In the genomic region with DNA sequence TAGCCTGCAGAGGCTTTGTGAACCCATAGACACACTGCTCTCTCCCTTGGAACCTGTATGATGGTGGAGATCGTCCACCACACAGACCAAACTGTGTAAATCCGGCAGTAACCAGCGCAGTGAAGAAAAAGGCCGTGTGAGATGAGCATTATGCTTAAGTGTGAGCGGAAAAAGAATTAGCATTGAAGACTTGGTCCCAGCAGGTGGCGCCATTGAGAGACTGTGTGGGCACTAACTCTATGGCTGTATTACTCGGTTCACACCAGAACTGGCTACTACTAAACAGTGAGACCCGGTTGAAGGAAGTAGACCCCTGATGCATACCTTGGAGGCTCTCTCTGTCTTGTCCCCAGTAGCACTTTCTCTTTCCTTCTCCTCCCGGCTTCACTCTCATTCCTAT, we compare ENCODE assay signal across 10 mouse cellular contexts.
DNase-seq lines count a peak whose midpoint lies in the region; ATAC-seq and TF ChIP-seq lines count a peak whose summit lies in the region.
"Had no signal": no experiment of that assay in that cellular context is flagged by ENCODE, and none has a peak within 500 bp of the region (broad histone marks: within the 10 kb centered on the region; RNA-seq: fewer than 3 reads in every experiment).

No protein-coding gene starts in this region.

- H3K9ac ChIP-seq in forebrain, embryonic 11.5 days (ENCODE audit: low read length): no peak overlapping the region
- H3K9ac ChIP-seq in forebrain, embryonic 16.5 days (replicated peaks; ENCODE audit: low read depth, low read length): no peak overlapping the region
- H3K9ac ChIP-seq in lung, postnatal 0 days (replicated peaks; ENCODE audit: low read depth): no peak overlapping the region
- H3K9ac ChIP-seq: embryonic facial prominence, embryonic 12.5 days; neural tube, embryonic 12.5 days had no signal

- no peaks in the 10 kb centered on the region for H3K27me3 ChIP-seq in forebrain, embryonic 11.5 days (ENCODE audit: control insufficient read depth, insufficient read depth, low read length)
- no peaks in the 10 kb centered on the region for H3K27me3 ChIP-seq in forebrain, embryonic 16.5 days (replicated peaks; ENCODE audit: control insufficient read depth, insufficient read depth, low read length)
- no peaks in the 10 kb centered on the region for H3K27me3 ChIP-seq in lung, postnatal 0 days (replicated peaks; ENCODE audit: insufficient read depth, low read length)
- H3K27me3 ChIP-seq: embryonic facial prominence, embryonic 12.5 days; neural tube, embryonic 12.5 days had no signal

- H3K4me2 ChIP-seq in forebrain, embryonic 11.5 days (ENCODE audit: low read depth, low read length, severe bottlenecking): no peak overlapping the region
- H3K4me2 ChIP-seq in forebrain, embryonic 16.5 days (ENCODE audit: low read length): no peak overlapping the region
- no peak overlapping the region for H3K4me2 ChIP-seq in lung, postnatal 0 days (replicated peaks; ENCODE audit: low read depth, low read length)
- H3K4me2 ChIP-seq: embryonic facial prominence, embryonic 12.5 days; neural tube, embryonic 12.5 days had no signal

- no peak overlapping the region for H3K27ac ChIP-seq in forebrain, embryonic 11.5 days (ENCODE audit: low read depth, low read length)
- no peak overlapping the region for H3K27ac ChIP-seq in forebrain, embryonic 16.5 days (ENCODE audit: low read length)
- H3K27ac ChIP-seq in lung, postnatal 0 days (ENCODE audit: low read length): no peak overlapping the region
- H3K27ac ChIP-seq: embryonic facial prominence, embryonic 12.5 days; neural tube, embryonic 12.5 days had no signal

- peak; percentile 63 for DNase-seq in forebrain, embryonic 11.5 days (ENCODE audit: low spot score)
- DNase-seq in lung, postnatal 0 days (ENCODE audit: low spot score): peak; percentile 39
- DNase-seq in lung, postnatal 4 days: no peak
- DNase-seq in c-Kit-negative CD71-positive TER-119-positive erythroid progenitor cells, embryonic 14.5 days (ENCODE audit: low read depth, low spot score): peak; percentile 3
- peak; percentile 7 for DNase-seq in lung, postnatal 36 days
- DNase-seq in cerebellum, postnatal 25 days: no peak
- DNase-seq in yolk sac, embryonic 10.5 days (ENCODE audit: low spot score): no peak

- peak; percentile 63 for TF ChIP-seq CTCF in lung, postnatal 0 days (IDR thresholded peaks at IDR 0.05)

- no peak for ATAC-seq in forebrain, embryonic 11.5 days (replicated peaks; ENCODE audit: low FRiP score)
- ATAC-seq in forebrain, embryonic 16.5 days: no peak
- ATAC-seq in lung, postnatal 0 days: no peak

- no peaks in the 10 kb centered on the region; the same call in 1 of the 2 replicates for H3K4me1 ChIP-seq in forebrain, embryonic 11.5 days (replicated peaks; ENCODE audit: control insufficient read depth, insufficient read depth, low read length)
- no peaks in the 10 kb centered on the region for H3K4me1 ChIP-seq in forebrain, embryonic 16.5 days (replicated peaks; ENCODE audit: control insufficient read depth, insufficient read depth, low read length)
- no peaks in the 10 kb centered on the region for H3K4me1 ChIP-seq in lung, postnatal 0 days (ENCODE audit: insufficient read depth, low read depth, low read length)
- H3K4me1 ChIP-seq: embryonic facial prominence, embryonic 12.5 days; neural tube, embryonic 12.5 days had no signal

- WGBS in forebrain, embryonic 11.5 days: 56% methylated on average over 9 of the region's 9 CpGs
- 60% methylated on average over 9 of the region's 9 CpGs for WGBS in forebrain, embryonic 16.5 days
- WGBS in lung, postnatal 0 days: 58% methylated on average over 9 of the region's 9 CpGs

- H3K36me3 ChIP-seq in forebrain, embryonic 11.5 days (ENCODE audit: control insufficient read depth, insufficient read depth, low read length): no peaks in the 10 kb centered on the region
- no peaks in the 10 kb centered on the region for H3K36me3 ChIP-seq in forebrain, embryonic 16.5 days (ENCODE audit: control insufficient read depth, insufficient read depth)
- H3K36me3 ChIP-seq in lung, postnatal 0 days (ENCODE audit: insufficient read depth, low read length): no peaks in the 10 kb centered on the region
- H3K36me3 ChIP-seq: embryonic facial prominence, embryonic 12.5 days; neural tube, embryonic 12.5 days had no signal

- H3K4me3 ChIP-seq in forebrain, embryonic 11.5 days (ENCODE audit: low read depth, low read length): no peak overlapping the region
- no peak overlapping the region for H3K4me3 ChIP-seq in forebrain, embryonic 16.5 days (replicated peaks; ENCODE audit: low read length)
- H3K4me3 ChIP-seq in lung, postnatal 0 days (ENCODE audit: low read depth, low read length): no peak overlapping the region
- H3K4me3 ChIP-seq: embryonic facial prominence, embryonic 12.5 days; neural tube, embryonic 12.5 days had no signal

- H3K9me3 ChIP-seq in forebrain, embryonic 11.5 days (ENCODE audit: control insufficient read depth, low read length): no peaks in the 10 kb centered on the region
- H3K9me3 ChIP-seq in forebrain, embryonic 16.5 days (ENCODE audit: control insufficient read depth, low read length): no peaks in the 10 kb centered on the region
- H3K9me3 ChIP-seq in lung, postnatal 0 days (ENCODE audit: low read length): no peaks in the 10 kb centered on the region
- H3K9me3 ChIP-seq: embryonic facial prominence, embryonic 12.5 days; neural tube, embryonic 12.5 days had no signal

- no peak for TF ChIP-seq EP300 in lung, postnatal 0 days (IDR thresholded peaks at IDR 0.05)

Comparison
In these comparisons a context has a peak if more than half of its experiments do, and no peak if none do; other contexts are left out.
1. DNase-seq: peak in forebrain, embryonic 11.5 days (single experiment), lung, postnatal 0 days (single experiment), c-Kit-negative CD71-positive TER-119-positive erythroid progenitor cells, embryonic 14.5 days (single experiment) and lung, postnatal 36 days (single experiment); none in lung, postnatal 4 days (0 of 2), cerebellum, postnatal 25 days (0 of 2) and yolk sac, embryonic 10.5 days (single experiment).